Mouse (Mus musculus) stomach, postnatal 0 days (tissue): Measurements from ENCODE around the gene Stk33. TPM values are rescaled to one million over a fixed set of nuclear protein-coding genes. Genes with fewer than 3 reads are reported as not detected.
"Not testable (repeated sequence)": the region's sequence is repeated elsewhere in the genome, so short reads cannot be mapped to it uniquely, and the experiment has no call there.

Source experiments
- ATAC-seq: fragments of 200-750 bp; cut with Nextera tagmentation; 2 replicates; pipeline ENCODE4 v1.8.0; 2017; ENCODE audit not compliant: low FRiP score, low TSS enrichment
- DNase-seq: peaks from one replicate; pipeline ENCODE4 v3.0.0-alpha.2; 2016; ENCODE audit warnings: low spot score
- H3K27ac ChIP-seq: fragments of 300-500 bp; sonication (generic); replicated peaks from 2 replicates; pipeline ENCODE4 v1.5.1; 2014; ENCODE audit warnings: mild to moderate bottlenecking, control low read depth
- H3K27me3 ChIP-seq: fragments of 300-500 bp; sonication (generic); 2 replicates; pipeline ENCODE4 v1.6.1; 2014; ENCODE audit warnings: low read length; ENCODE audit not compliant: control insufficient read depth, insufficient read depth
- H3K36me3 ChIP-seq: fragments of 300-500 bp; sonication (generic); 2 replicates; pipeline ENCODE4 v1.6.1; 2014; ENCODE audit warnings: low read length, mixed read lengths; ENCODE audit not compliant: control insufficient read depth, insufficient read depth
- H3K4me1 ChIP-seq: fragments of 300-500 bp; sonication (generic); replicated peaks from 2 replicates; pipeline ENCODE4 v1.6.1; 2014; ENCODE audit warnings: antibody characterized with exemption; ENCODE audit not compliant: control insufficient read depth, insufficient read depth
- H3K4me2 ChIP-seq: fragments of 300-500 bp; sonication (generic); replicated peaks from 2 replicates; pipeline ENCODE4 v1.6.1; 2014; ENCODE audit warnings: low read depth, mild to moderate bottlenecking, control low read depth, moderate library complexity
- H3K4me3 ChIP-seq: fragments of 300-500 bp; sonication (generic); 2 replicates; pipeline ENCODE4 v1.5.1; 2014; ENCODE audit warnings: low read depth, low read length, control low read depth
- H3K9ac ChIP-seq: fragments of 300-500 bp; sonication (generic); 2 replicates; pipeline ENCODE4 v1.6.1; 2014; ENCODE audit warnings: mild to moderate bottlenecking, low read length, control low read depth, mixed read lengths
- H3K9me3 ChIP-seq: fragments of 300-500 bp; sonication (generic); 2 replicates; pipeline ENCODE4 v1.6.1; 2016; ENCODE audit warnings: low read length; ENCODE audit not compliant: control insufficient read depth
- CTCF ChIP-seq: IDR thresholded peaks from 2 replicates; pipeline ENCODE4 v1.5.1; 2016; ENCODE audit warnings: antibody characterized with exemption, low read depth, mild to moderate bottlenecking, moderate library complexity
- EP300 ChIP-seq: optimal IDR thresholded peaks from 2 replicates; pipeline ENCODE3; 2016; ENCODE audit warnings: antibody characterized with exemption
- WGBS: fragments of 180-500 bp; shearing (Covaris S2); extraction: QIAGEN DNeasy Blood & Tissue Kit; methylation state at CpG from one replicate; pipeline ENCODE4 v1.1.7; 2014; 5-methylcytosine and 5-hydroxymethylcytosine counted together
- polyA plus RNA-seq: library from polyadenylated mRNA; unstranded; fragments of >200 nt; fragmentation: Nextera tagmentation; extraction: Ambion mirVana; gene quantifications from 2 replicates; pipeline ENCODE4 v1.2.1, GENCODE M21; 2015

The Stk33 gene
- polyA plus RNA-seq, 1 experiment from 2014 or later = 0.29 TPM

DNA sequence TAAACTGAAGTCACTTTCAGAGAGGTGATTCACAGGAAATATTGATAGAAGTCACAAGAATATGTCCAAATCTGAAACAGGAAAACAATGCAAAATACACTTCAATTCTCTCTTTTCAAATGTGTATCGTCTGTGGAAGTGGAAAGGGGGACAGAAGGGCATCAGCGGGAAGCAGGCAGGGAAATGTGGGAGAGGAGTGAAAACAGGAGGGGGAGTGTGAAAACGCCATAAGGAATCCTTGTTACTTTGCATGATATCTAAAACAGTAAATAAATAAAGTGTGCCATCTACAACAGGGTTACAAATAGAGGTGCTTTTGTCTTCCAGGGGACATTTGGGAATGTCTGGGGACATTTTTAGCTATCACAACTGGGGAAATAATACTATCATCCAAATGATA is 39.6 kb downstream of the Stk33 start:
- WGBS = 59% methylated on average over 3 of the region's 3 CpGs
- H3K9me3 ChIP-seq = no peaks in the 10 kb centered on the region
- no peaks in the 10 kb centered on the region for H3K27me3 ChIP-seq
- ATAC-seq (no peak), DNase-seq (no peak)
- no peaks in the 10 kb centered on the region for H3K36me3 ChIP-seq
- no peak overlapping the region for H3K4me3 ChIP-seq
- no peak overlapping the region for H3K9ac ChIP-seq
- H3K4me1 ChIP-seq = no peaks in the 10 kb centered on the region
- no peak overlapping the region for H3K4me2 ChIP-seq
- TF ChIP-seq EP300 (no peak), CTCF (no peak)
- H3K27ac ChIP-seq = no peak overlapping the region

DNA sequence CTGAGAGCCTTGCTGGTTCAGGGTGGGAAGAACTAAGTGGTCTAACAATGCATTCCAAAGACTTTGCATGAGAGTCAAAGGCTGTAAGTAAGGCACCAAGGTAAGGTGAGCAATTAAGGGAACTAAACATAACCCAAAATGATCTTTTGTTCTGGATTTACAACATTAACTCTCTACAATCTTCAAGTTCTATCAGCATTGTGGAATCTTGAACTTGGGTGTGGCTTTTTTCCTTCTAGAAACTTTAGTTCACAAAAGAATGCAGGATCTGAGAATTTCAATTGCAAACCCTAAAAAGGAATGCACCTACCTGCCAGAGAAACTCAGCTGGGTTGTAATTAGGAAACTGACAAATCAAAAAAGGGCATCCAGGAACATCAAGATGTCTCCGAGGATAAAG is 57.8 kb downstream of the Stk33 start:
- Histone ChIP-seq H3K9ac (no peak overlapping the region), H3K4me1 (no peaks in the 10 kb centered on the region), H3K9me3 (no peaks in the 10 kb centered on the region), H3K36me3 (no peaks in the 10 kb centered on the region), H3K4me2 (no peak overlapping the region), H3K27me3 (no peaks in the 10 kb centered on the region), H3K27ac (no peak overlapping the region), H3K4me3 (no peak overlapping the region)
- no peak for TF ChIP-seq EP300
- no peak for ATAC-seq
- WGBS = 48% methylated on average over 1 of the region's 1 CpGs
- DNase-seq = no peak

DNA sequence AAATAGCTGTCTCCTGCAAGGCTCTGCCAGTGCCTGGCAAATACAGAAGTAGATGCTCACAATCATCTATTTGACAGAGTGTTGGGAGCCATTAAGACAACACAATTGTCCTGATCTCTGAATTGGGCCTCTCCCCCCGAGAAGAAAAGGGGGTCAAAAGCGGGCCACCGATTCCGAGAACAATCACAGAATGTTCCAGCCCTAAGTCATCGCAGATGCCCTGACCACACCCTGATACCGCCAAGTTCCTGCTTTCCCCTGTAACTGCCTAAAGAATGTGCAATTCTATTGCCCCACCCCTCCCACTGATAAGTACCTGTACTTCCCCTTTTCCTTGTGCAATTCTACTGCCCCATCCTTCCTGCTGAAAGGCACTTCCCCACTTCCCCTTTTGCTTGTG is 65.3 kb downstream of the Stk33 start:
- H3K9me3 ChIP-seq, DNase-seq, H3K27me3 ChIP-seq, H3K4me1 ChIP-seq, H3K4me2 ChIP-seq, H3K36me3 ChIP-seq, ATAC-seq, H3K9ac ChIP-seq, H3K27ac ChIP-seq, H3K4me3 ChIP-seq: not testable (repeated sequence)
- 80% methylated on average over 6 of the region's 6 CpGs for WGBS

DNA sequence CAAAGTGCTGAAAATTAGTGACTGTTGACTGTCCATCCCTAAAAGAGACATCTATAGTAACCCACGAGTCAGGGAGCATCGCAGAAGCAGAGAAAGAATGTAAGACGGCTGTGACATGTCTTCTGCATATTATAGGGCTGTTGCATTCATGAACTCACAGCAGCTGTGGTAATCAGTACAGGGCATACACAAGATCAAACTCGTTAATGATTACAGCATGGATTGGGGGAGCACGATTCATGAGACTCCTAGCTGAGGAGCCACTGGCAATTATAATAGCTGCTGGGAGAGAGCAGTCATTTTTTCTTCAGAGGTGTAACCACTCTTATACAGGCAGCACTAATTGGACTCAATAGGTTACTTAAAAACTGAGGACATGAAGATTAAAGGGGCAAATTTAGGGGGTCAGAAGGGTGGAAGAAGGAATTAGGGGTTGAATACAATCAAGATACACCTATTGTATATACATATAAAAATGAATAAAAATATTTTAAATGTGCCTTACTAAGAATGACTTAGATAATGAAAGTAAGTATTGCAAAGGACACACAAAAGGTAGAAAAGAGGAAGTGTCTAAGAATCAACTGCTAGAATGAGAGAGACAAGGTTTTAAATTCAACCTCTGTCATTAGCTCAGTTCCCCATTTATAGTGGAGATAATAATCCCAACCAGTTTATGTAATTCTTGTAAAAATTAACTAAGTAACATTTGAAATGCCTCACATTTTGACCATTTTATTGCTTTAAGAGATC is 80.3 kb downstream of the Stk33 start:
- Histone ChIP-seq H3K36me3 (no peaks in the 10 kb centered on the region), H3K4me3 (no peak overlapping the region), H3K9ac (no peak overlapping the region), H3K27ac (no peak overlapping the region), H3K4me1 (no peaks in the 10 kb centered on the region), H3K9me3 (no peaks in the 10 kb centered on the region), H3K27me3 (no peaks in the 10 kb centered on the region), H3K4me2 (no peak overlapping the region)
- 71% methylated on average over 5 of the region's 5 CpGs for WGBS
- no peak for TF ChIP-seq CTCF
- TF ChIP-seq EP300 = no peak
- DNase-seq (no peak), ATAC-seq (no peak)

DNA sequence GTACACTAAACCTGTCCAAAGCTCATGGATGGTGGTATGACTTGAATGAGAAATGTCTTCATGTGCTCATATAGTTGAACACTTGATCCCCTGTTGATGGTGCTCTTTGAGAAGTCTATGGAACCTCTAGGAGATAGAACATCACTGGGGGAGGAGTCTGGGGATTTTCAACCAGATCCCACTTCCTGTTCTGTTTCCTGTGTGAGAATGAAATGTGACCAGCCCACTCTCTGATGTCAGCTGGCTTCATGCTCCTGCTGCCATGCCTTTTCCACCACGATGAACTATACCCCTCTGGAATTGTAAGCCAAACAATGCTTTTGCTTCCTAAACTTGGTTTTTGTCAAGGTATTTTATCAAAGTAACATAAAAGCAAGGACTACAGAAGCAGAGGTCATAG is 81.0 kb downstream of the Stk33 start:
- Histone ChIP-seq H3K9me3 (no peaks in the 10 kb centered on the region), H3K4me3 (no peak overlapping the region), H3K36me3 (no peaks in the 10 kb centered on the region), H3K27me3 (no peaks in the 10 kb centered on the region), H3K4me2 (no peak overlapping the region), H3K9ac (no peak overlapping the region), H3K4me1 (no peaks in the 10 kb centered on the region), H3K27ac (no peak overlapping the region)
- ATAC-seq = no peak
- WGBS = 78% methylated on average over 1 of the region's 1 CpGs
- no peak for TF ChIP-seq CTCF
- TF ChIP-seq EP300 = no peak
- no peak for DNase-seq

DNA sequence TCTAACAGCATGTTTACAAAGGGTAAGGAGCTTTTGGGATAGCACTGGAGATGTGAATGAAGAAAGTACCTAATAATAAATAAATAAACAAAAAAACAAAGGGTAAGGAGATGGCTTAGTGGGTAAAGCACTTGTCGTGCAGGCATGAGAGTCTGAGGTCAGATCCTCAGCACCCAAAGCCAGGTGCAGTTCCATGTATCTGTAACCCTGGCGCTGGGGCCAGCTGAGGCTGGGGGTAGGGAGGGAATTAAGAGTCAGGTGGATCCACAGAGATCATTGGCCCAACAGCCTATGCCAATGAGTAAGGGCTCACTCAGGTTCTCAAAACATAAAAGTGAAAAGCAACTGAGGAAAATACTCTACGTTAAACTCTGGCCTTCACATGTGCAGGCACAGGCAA is 91.6 kb downstream of the Stk33 start:
- Histone ChIP-seq H3K4me1 (no peaks in the 10 kb centered on the region), H3K4me3 (no peak overlapping the region), H3K9me3 (no peaks in the 10 kb centered on the region), H3K27ac (no peak overlapping the region), H3K9ac (no peak overlapping the region), H3K4me2 (no peak overlapping the region), H3K36me3 (no peaks in the 10 kb centered on the region), H3K27me3 (no peaks in the 10 kb centered on the region)
- ATAC-seq = no peak
- no peak for DNase-seq
- 75% methylated on average over 3 of the region's 3 CpGs for WGBS
- no peak for TF ChIP-seq CTCF
- TF ChIP-seq EP300 = no peak
